Mouse (Mus musculus) liver, adult 2 months (tissue): ENCODE measurements around the gene Vav3.

ENCODE experiments used
- CTCF ChIP-seq: fragments of 200-500 bp; IDR thresholded peaks from 2 replicates; pipeline ENCODE4 v1.5.1; 2011; ENCODE audit warnings: low read depth, low read length, control low read depth
- POLR2A ChIP-seq: fragments of 200-500 bp; IDR thresholded peaks from 2 replicates; pipeline ENCODE4 v1.6.1; 2011; ENCODE audit warnings: low read length, control low read depth; ENCODE audit not compliant: insufficient read depth; ENCODE audit errors: extremely low read depth

- no peak for TF ChIP-seq CTCF
- no peak for TF ChIP-seq POLR2A
These were observed 313.9 kb downstream of the Vav3 start for GRCm38 (mm10) chr3:109654386-109654785.
